Mouse (Mus musculus) midbrain, embryonic 12.5 days (tissue): ENCODE results near the gene Fbxo17. TPM values are rescaled to one million over a fixed set of nuclear protein-coding genes. Genes with fewer than 3 reads are reported as not detected.

ENCODE experiments used
- ATAC-seq: fragments of 200-750 bp; cut with Nextera tagmentation; 2 replicates; pipeline ENCODE4 v1.8.0; 2017; ENCODE audit warnings: low read depth, moderate TSS enrichment, moderate library complexity; ENCODE audit not compliant: low FRiP score
- H3K27ac ChIP-seq: fragments of 300-500 bp; sonication (generic); replicated peaks from 2 replicates; pipeline ENCODE4 v1.5.1; 2016; ENCODE audit warnings: mild to moderate bottlenecking
- H3K27me3 ChIP-seq: fragments of 300-500 bp; sonication (generic); 2 replicates; pipeline ENCODE4 v1.6.1; 2016; ENCODE audit warnings: mild to moderate bottlenecking
- H3K36me3 ChIP-seq: fragments of 300-500 bp; sonication (generic); 2 replicates; pipeline ENCODE4 v1.6.1; 2016
- H3K4me1 ChIP-seq: fragments of 300-500 bp; sonication (generic); 2 replicates; pipeline ENCODE4 v1.6.1; 2016
- H3K4me2 ChIP-seq: fragments of 300-500 bp; sonication (generic); replicated peaks from 2 replicates; pipeline ENCODE4 v1.6.1; 2016; ENCODE audit warnings: mild to moderate bottlenecking, moderate library complexity
- H3K4me3 ChIP-seq: fragments of 300-500 bp; sonication (generic); 2 replicates; pipeline ENCODE4 v1.5.1; 2016; ENCODE audit warnings: mild to moderate bottlenecking
- H3K9ac ChIP-seq: fragments of 300-500 bp; sonication (generic); replicated peaks from 2 replicates; pipeline ENCODE4 v1.6.1; 2016; ENCODE audit warnings: mild to moderate bottlenecking, moderate library complexity
- H3K9me3 ChIP-seq: fragments of 300-500 bp; sonication (generic); 2 replicates; pipeline ENCODE4 v1.6.1; 2016; ENCODE audit warnings: mild to moderate bottlenecking
- WGBS: fragments of 180-500 bp; shearing (Covaris S2); methylation state at CpG from one replicate; pipeline ENCODE4 v1.1.7; 2016; 5-methylcytosine and 5-hydroxymethylcytosine counted together
- polyA plus RNA-seq: library from polyadenylated mRNA; unstranded; fragments of >200 nt; fragmentation: Nextera tagmentation; extraction: Ambion mirVana; gene quantifications from 2 replicates; pipeline ENCODE4 v1.2.1, GENCODE M21; 2016

Gene Fbxo17
- polyA plus RNA-seq, 1 experiment from 2014 or later, result 7.2 TPM

DNA sequence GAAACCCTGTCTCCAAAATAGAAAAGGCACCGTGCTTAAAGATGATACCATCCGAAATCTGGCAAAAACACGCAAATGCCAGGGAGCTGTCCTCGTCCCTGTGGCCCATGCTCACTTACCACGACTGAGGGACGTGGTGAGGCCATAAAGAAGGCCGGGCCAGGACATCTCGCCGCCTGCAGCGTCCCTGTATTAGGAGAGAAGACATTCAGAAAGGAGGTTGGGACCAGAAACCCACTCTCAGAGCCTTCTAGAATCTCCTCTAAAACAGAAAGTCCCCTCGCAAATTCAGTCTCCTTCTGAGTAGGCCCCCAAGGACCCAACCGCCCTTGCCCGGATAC is 24.7 kb downstream of the Fbxo17 start:
- H3K9ac ChIP-seq, result peak overlapping the region; percentile 81

DNA sequence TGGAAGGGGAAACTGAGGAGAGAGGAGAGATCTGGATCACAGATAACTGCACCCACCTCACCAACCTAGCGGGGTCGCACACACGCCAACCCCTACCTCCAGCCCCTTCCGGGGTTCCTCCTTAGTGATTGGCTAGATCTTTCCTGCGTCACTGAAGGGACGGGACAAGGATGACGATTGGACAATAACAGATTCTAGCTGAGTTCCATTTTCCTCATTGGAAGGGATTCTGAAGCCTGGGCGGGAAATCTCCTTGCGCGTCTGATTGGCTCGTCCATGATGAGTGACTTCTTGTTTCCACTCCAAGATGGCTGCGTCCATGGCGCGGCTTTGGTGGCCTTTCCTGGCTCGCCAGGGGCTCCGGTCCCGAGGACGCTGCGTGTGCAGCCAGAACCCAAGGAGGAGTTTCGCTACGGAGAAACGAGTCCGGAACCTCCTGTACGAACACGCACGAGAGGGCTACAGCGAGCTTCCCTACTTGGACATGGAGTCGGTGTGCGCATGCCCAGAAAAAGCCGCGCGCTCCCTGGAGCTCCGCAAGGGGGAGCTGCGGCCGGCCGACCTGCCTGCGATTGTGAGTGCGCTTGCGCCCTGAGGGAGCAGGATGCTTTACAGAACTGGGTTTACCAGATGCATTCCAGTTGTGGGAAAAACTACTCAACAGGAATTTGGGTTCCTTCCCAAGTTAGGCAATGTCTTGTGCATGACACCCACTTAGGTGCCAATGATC is 25.3 kb downstream of the Fbxo17 start, which contains the start of the genes Mrps12 and Sars2:
Gene Mrps12, minus strand, starts transcription at position 112 of the 730 bp plus-strand sequence.
Gene Sars2, plus strand, starts transcription at position 284 of the 730 bp plus-strand sequence.
- WGBS, result under 1% methylated on average over 39 of the region's 39 CpGs
- peaks cover 13% of the 10 kb centered on the region for H3K4me1 ChIP-seq
- peak within 1 kb of the TSS; percentile 81 for H3K9ac ChIP-seq
- H3K27ac ChIP-seq, result peak within 1 kb of the TSS; percentile 65
- H3K4me3 ChIP-seq, result peak within 1 kb of the TSS; percentile 78
- no peaks in the 10 kb centered on the region for H3K27me3 ChIP-seq
- peak within 1 kb of the TSS; percentile 83 for H3K4me2 ChIP-seq
- no peaks in the 10 kb centered on the region for H3K9me3 ChIP-seq
- H3K36me3 ChIP-seq, result peaks cover 45% of the 10 kb centered on the region
- peak; percentile 99 for ATAC-seq

More for the DNA sequence above, 24.7 kb downstream of the Fbxo17 start:
- Histone ChIP-seq H3K4me1 (peaks cover 13% of the 10 kb centered on the region), H3K27me3 (no peaks in the 10 kb centered on the region), H3K4me3 (peak overlapping the region; percentile 78), H3K9me3 (no peaks in the 10 kb centered on the region), H3K4me2 (peak overlapping the region; percentile 83), H3K36me3 (peaks cover 40% of the 10 kb centered on the region), H3K27ac (0 out of 2 replicates have a peak overlapping the region, but pooled peaks have one; percentile 46)
- WGBS, result under 1% methylated on average over 13 of the region's 13 CpGs
- ATAC-seq, result no peak

DNA sequence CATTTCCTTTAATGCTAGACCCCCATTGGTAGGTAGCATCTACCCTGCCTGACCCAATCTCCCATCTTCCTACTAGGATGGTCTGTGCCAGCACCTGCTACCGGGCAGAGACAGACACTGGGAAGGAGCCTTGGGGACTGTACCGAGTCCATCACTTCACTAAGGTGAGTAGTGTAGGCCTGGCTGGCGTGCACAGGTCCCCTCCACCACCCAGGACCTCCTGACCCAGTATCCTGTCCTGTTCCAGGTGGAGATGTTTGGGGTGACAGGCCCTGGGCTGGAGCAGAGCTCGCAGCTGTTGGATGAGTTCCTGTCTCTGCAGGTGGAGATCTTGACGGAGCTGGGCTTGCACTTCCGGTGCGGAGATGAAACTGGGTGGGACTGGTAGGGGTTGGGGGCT is 33.3 kb downstream of the Fbxo17 start:
- Histone ChIP-seq H3K4me2 (no peak overlapping the region), H3K36me3 (peaks cover 49% of the 10 kb centered on the region), H3K4me1 (no peaks in the 10 kb centered on the region), H3K27ac (no peak overlapping the region), H3K9ac (no peak overlapping the region), H3K4me3 (no peak overlapping the region), H3K9me3 (no peaks in the 10 kb centered on the region), H3K27me3 (no peaks in the 10 kb centered on the region; the same call in 1 of the 2 replicates)
- 92% methylated on average over 7 of the region's 7 CpGs for WGBS
- ATAC-seq, result no peak

DNA sequence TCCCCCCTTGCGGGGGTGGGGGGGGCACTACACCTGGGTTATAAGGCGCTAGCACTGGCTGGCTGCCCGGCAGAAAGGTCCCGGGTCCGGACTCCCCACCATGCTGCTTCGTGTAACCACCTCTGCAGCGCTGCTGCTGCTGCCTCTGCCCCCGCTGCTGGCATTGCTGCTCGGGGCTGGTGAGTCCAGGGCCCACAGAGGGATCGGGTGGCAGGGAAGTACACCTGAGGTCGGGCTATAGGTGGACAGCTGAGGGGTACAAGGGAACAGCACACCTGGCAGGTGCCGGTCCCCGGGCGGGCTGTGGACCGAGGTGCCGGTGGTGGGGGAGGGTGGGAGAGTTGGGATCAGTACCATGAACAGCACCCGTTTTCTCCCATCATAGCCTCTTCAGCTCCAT is 39.5 kb downstream of the Fbxo17 start, which contains the start of gene Ccer2:
Gene Ccer2, plus strand, starts transcription at position 96 of the 400 bp plus-strand sequence.
- H3K36me3 ChIP-seq, result peaks cover 46% of the 10 kb centered on the region
- WGBS, result 5% methylated on average over 13 of the region's 17 CpGs
- H3K4me3 ChIP-seq, result peak within 1 kb of the TSS; percentile 17; the same call in 1 of the 2 replicates

DNA sequence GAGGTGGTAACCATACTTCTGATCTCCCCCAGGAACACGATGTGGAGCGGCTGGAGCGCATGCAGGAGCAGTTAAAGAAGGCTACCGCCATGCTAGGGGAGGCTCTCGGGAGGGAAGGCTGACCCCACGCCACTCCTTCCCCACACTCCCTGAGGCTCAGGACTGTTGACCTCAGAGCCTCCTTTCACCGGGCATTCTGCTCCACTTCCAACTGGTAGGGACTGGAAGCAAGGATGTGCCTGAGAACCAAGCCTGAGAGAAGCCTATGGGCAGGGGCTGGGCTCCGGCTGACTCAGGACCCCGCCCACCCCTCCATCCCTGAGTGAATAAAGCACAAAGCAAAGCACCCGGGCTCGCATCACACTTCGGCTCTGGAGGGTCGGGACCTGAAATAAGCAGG is 42.0 kb downstream of the Fbxo17 start:
- H3K27me3 ChIP-seq, result peaks cover 23% of the 10 kb centered on the region
- H3K9me3 ChIP-seq, result no peaks in the 10 kb centered on the region
- H3K27ac ChIP-seq, result no peak overlapping the region
- WGBS, result 83% methylated on average over 13 of the region's 13 CpGs
- no peak overlapping the region for H3K4me3 ChIP-seq
- no peak overlapping the region for H3K4me2 ChIP-seq
- H3K9ac ChIP-seq, result no peak overlapping the region
- H3K4me1 ChIP-seq, result peaks cover 7% of the 10 kb centered on the region
- no peak for ATAC-seq
- peaks cover 43% of the 10 kb centered on the region for H3K36me3 ChIP-seq

More for the DNA sequence above, 39.5 kb downstream of the Fbxo17 start, which contains the start of gene Ccer2:
- Histone ChIP-seq H3K27me3 (peaks cover 23% of the 10 kb centered on the region), H3K9ac (0 out of 2 replicates have a peak within 1 kb of the TSS, but pooled peaks have one; percentile 31), H3K4me1 (peaks cover 7% of the 10 kb centered on the region), H3K9me3 (no peaks in the 10 kb centered on the region), H3K4me2 (peak within 1 kb of the TSS; percentile 46), H3K27ac (no peak within 1 kb of the TSS)
- ATAC-seq, result 0 out of 2 replicates have a peak, but pooled peaks have one; percentile 4

DNA sequence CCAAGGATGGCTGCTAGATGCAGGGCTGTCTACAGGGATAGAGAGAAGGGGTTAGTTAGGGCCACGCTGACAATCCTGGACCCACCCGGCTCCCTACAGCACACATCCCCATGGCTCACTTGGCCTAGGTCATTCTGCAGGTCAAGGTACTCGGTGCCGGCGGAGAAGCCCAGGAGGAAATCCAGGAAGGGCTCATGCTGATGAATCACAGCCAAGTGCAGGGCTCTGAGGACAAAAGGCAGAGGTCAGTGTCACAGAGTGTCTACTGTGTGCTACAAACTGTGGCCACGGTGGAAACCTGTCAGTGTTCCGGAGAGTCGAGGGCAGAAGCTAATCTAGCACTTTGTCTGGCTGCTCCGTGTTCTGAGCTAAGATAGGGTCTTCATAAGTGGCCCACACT is 45.3 kb downstream of the Fbxo17 start:
- no peak for ATAC-seq
- Histone ChIP-seq H3K27ac (no peak overlapping the region), H3K9ac (no peak overlapping the region), H3K4me3 (no peak overlapping the region), H3K4me2 (no peak overlapping the region), H3K4me1 (peaks cover 15% of the 10 kb centered on the region), H3K36me3 (peaks cover 39% of the 10 kb centered on the region), H3K27me3 (peaks cover 6% of the 10 kb centered on the region), H3K9me3 (no peaks in the 10 kb centered on the region)
- 92% methylated on average over 9 of the region's 9 CpGs for WGBS

DNA sequence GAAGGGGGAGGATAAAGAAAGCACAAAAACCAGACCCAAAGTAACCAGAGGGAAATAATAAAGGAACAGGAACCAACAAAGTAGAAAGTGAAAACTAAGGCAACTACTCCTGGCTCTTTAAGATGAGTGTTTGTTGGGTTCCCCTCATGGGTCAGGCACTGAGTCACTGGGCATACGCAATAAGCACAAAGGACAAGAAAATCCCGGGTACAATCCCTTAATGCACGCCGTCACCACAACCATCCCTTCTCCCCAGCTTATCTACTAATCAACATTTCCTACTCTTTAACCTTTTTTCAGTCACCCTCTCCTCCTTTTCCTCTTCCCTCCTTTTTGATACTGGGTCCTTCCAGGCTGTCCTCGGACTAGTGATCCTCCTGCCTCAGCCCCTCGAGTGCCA is 48.6 kb downstream of the Fbxo17 start:
- H3K4me3 ChIP-seq, result peak overlapping the region; percentile 79; the same call in 1 of the 2 replicates
- peaks cover 31% of the 10 kb centered on the region for H3K4me1 ChIP-seq
- H3K36me3 ChIP-seq, result peaks cover 19% of the 10 kb centered on the region
- H3K4me2 ChIP-seq, result peak overlapping the region; percentile 68
- H3K27ac ChIP-seq, result no peak overlapping the region
- no peaks in the 10 kb centered on the region for H3K27me3 ChIP-seq
- 85% methylated on average over 6 of the region's 6 CpGs for WGBS
- no peaks in the 10 kb centered on the region for H3K9me3 ChIP-seq
- no peak overlapping the region for H3K9ac ChIP-seq
- no peak for ATAC-seq

DNA sequence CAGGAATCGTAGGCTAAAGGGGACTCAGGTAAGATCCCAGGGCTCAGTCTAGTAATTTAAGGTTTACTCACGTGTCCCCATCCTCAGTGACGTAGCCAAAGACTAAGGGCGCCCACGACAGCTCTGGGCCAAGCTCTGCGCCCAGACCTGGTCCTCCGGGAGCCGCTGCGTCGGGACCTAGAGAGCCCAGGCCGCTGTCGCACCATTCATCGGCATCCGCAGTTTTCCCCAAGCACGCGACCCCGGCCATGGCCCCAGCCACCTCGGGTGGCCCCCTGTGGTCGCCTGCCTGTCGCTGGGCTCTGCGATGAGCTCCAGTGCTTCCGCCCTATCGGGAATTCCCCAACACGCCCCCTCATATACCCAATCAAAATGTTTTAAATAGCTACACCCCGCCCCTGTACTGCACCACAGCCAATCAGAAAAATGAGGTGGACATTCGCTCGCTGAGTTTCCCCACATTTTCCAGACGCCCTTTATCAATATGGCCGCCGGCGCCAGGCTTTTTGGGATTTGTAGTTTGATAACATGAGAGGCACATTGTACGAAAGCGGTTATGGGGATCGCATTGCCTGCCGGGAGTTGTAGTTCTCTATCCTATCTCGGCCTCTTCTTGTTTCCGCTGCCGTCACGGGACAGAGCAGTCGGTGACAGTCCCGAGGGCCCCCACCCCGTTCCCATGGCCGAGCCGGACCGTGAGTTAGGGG is 49.7 kb downstream of the Fbxo17 start, which contains the start of gene Sirt2:
Gene Sirt2, plus strand, starts transcription at position 563 of the 707 bp plus-strand sequence.
- Histone ChIP-seq H3K9me3 (no peaks in the 10 kb centered on the region), H3K4me3 (peak within 1 kb of the TSS; percentile 79), H3K27ac (no peak within 1 kb of the TSS), H3K27me3 (no peaks in the 10 kb centered on the region), H3K36me3 (peaks cover 9% of the 10 kb centered on the region), H3K4me1 (peaks cover 31% of the 10 kb centered on the region), H3K4me2 (peak within 1 kb of the TSS; percentile 68), H3K9ac (peak within 1 kb of the TSS; percentile 80)
- peak; percentile 98 for ATAC-seq
- under 1% methylated on average over 45 of the region's 45 CpGs for WGBS

DNA sequence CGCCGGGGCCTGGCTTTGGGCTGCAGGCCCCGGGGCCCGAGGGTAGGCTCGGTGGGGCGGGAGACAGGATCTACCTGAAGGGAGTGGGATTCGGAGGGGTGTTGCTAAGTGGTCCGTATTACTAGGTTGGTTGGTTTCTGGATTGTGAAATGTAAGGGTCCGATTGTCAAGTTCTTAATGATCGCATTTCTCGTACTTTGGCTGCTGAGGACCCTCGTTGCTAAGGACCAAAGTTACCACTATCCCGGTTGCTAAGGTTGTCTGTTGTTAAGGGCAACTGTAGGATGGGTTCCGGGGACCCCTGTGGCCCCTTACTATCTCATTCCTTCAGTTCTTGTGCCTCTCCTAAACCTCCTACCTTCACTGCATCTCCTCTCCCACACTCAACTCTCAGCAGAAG is 50.3 kb downstream of the Fbxo17 start:
- 6% methylated on average over 14 of the region's 14 CpGs for WGBS
- H3K4me2 ChIP-seq, result peak overlapping the region; percentile 65

DNA sequence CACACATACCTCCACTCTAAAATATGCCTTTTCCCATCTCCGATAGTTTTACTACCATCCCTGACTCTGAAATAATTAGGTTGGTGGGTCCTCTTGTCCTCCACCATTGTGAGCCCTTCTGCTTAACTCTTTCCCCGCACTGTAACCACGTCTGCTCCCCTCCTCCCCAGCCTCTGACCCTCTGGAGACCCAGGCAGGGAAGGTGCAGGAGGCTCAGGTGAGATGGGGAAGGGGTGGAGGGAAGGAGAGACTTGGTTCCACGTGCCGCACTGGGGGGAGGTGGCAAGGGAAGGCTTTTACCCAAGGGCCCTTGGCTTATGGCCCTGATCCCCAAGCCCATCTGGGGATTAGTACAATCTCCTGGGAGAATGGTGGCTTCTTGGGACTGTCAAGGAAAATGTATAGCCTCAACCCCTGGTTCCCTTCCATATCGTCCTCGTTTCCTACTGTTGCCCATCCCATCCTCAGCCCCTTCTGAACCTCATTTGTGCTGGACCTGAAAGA is 50.9 kb downstream of the Fbxo17 start, which contains the start of gene Nfkbib:
Gene Nfkbib, minus strand, starts transcription at position 51 of the 504 bp plus-strand sequence.
- Histone ChIP-seq H3K4me2 (peak within 1 kb of the TSS; percentile 68), H3K4me1 (peaks cover 31% of the 10 kb centered on the region), H3K36me3 (peaks cover 11% of the 10 kb centered on the region; the same call in 1 of the 2 replicates), H3K9me3 (no peaks in the 10 kb centered on the region), H3K9ac (peak within 1 kb of the TSS; percentile 80), H3K27ac (no peak within 1 kb of the TSS), H3K4me3 (peak within 1 kb of the TSS; percentile 79), H3K27me3 (no peaks in the 10 kb centered on the region)
- ATAC-seq, result no peak
- whole genome bisulfite sequencing, result 59% methylated on average over 7 of the region's 7 CpGs

More for the DNA sequence above, 50.3 kb downstream of the Fbxo17 start:
- H3K27me3 ChIP-seq, result no peaks in the 10 kb centered on the region
- H3K4me1 ChIP-seq, result peaks cover 31% of the 10 kb centered on the region
- H3K9ac ChIP-seq, result peak overlapping the region; percentile 80
- no peaks in the 10 kb centered on the region for H3K9me3 ChIP-seq
- H3K4me3 ChIP-seq, result peak overlapping the region; percentile 79
- peaks cover 5% of the 10 kb centered on the region; the same call in 1 of the 2 replicates for H3K36me3 ChIP-seq
- H3K27ac ChIP-seq, result no peak overlapping the region
- peak; percentile 16 for ATAC-seq

DNA sequence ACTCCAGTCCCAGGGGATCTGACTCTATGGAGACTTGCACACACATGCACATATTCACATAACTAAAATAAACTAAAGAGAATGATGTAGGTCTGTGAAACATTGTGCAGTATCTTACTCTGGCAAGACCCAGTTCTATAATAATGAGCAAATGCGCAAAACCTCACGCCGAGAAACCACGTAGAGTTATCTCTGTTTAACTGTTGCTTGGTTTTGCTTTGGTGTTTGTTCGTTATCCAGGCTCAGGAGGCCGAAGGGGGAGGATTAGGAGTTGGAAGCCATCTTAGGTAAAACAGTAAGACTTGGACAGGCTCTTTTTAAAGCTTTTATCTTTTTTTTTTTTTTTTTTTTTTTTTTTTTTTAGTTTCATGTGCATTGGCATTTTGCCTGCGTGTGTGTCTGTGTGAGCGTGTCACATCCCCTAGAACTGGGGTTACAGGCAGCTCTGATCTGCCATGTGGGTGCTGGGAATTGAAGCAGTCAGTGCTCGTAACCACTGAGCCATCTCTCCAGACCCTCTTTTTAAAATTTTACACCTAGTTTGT is 52.9 kb downstream of the Fbxo17 start:
- Histone ChIP-seq H3K36me3 (0 out of 2 replicates have a peak, but pooled peaks cover 8% of the 10 kb centered on the region), H3K4me3 (no peak overlapping the region), H3K27ac (no peak overlapping the region), H3K4me2 (no peak overlapping the region), H3K4me1 (peaks cover 31% of the 10 kb centered on the region), H3K9me3 (no peaks in the 10 kb centered on the region), H3K9ac (no peak overlapping the region), H3K27me3 (no peaks in the 10 kb centered on the region)
- 92% methylated on average over 9 of the region's 9 CpGs for WGBS
- ATAC-seq, result no peak
